Mouse (Mus musculus) Muller cell, postnatal 12 days (primary cell): ENCODE data around the gene Dzip1.

Experiments
- DNase-seq: peaks from one replicate; pipeline ENCODE4 v3.0.0-alpha.2; 2015; ENCODE audit errors: inconsistent ontology term

Dzip1 gene

DNA sequence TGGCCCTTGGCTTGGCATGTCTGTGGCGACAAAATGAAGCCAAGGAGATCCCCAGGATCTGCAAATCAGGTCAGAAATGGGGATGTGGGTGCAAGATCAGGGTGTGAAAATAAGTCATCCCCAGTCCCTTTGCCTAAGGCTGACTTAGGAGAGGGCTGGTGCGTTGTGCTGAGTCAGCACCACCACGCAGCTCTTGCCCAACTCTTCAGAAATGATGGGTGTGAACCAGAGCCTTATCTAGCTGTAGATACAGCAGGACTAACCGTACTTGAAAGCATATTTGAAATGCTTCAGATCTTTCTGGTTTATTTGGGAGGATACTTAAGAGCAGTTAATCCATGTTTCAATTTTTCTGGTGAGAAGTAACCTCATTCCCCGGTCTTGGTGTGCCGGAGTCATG is 55.5 kb downstream of the Dzip1 start:
- no peak for DNase-seq

DNA sequence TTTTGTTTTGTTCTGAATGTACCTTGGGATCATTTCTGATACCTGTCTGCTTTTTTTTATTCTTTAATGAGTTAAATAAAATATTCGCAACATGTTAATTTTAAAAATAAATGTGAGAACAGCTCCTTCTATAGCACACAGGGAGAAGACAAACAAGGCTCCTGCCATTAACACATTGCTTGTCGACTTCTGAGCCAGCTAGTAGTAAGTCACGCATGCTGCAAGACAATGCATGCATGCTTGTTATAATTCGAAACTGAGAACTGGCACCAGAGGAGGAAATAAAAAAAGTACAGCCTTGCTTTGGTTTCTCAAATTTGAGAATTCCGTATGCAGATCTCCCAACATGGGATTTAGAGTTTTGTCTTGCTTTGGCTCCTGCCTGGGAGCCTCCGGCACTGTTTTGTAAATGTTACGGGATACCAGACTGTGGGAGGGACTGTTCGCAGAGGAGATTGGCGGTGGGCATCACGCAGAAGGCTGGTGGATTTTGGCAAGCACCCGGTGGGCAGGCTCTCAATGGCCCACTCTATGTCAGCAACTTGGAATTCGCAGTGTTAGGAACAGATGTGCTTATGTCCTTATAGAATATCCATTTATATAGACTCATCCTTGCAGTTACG is 57.0 kb downstream of the Dzip1 start:
- no peak for DNase-seq

DNA sequence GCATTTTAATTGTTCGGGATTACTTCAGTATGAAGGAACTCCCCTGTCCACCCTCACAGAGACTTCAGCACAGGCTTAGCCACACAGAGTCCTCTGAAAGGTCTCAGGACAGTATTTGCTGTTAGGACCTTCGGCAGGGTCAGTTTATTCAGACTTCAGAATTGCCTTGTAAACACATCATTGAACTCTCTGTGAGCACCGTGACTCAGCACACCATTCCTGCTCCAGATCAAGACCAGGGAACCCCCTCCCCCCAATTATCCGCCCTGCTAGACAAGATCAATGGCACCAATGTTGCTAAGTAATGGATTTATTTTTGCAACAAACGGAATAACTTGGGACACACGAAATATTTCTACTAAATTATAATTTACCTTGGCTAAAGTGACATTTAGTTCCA is 57.9 kb downstream of the Dzip1 start:
- peak; percentile 83 for DNase-seq

DNA sequence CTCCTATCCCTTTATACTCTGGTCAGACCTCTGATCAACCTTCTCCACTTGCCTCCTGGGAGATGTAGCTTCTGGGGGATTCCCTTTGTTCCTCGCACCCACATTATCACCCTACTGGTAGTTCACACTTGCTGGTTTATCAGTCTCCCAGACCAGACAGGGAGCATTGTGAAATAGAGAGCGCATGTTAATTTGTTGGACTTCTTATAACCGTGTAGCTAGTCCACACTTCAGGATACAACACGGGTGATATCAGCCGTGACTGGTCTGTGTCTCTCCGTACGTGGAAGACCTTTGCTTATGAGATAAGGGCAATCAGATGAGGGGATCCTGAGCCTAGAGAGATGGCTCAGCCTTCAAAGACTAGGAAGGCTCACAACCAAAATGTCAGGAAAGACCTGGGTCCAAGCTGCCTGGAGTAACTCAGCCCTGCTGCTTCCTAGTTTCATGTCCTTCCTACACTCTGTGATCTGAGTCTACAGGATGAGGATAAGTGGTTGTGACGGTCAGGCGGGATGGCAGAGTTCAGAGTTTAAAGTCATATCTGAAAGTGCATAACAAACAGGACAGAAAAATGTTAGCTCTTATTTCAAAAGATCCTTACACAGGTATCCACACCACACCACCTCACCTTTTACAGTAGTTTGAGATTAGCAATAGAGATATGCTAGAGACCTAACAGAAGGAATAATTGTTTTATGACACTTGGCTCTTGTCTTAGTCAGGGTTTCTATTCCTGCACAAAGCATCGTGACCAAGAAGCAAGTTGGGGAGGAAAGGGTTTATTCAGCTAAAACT is 59.0 kb downstream of the Dzip1 start:
- DNase-seq = no peak

DNA sequence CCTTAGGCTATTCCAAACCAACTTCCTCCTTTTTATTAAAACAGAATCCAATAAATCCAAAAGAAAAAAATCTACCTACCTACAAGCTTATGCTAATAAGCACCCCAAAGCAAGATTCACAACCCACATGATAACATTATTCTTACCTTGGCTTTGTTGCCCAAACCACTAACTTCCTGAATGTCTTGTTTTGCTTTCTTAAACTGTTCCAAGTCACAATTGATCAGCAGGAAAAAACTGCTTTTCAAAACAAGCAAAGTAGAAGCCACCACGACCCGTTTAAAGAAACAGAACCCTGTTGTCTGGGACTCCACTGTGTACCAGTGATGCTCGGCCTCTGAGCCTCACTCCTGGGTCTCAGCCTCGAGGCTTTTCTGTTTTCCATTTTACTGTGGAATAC is 60.4 kb downstream of the Dzip1 start:
- peak; percentile 18 for DNase-seq

DNA sequence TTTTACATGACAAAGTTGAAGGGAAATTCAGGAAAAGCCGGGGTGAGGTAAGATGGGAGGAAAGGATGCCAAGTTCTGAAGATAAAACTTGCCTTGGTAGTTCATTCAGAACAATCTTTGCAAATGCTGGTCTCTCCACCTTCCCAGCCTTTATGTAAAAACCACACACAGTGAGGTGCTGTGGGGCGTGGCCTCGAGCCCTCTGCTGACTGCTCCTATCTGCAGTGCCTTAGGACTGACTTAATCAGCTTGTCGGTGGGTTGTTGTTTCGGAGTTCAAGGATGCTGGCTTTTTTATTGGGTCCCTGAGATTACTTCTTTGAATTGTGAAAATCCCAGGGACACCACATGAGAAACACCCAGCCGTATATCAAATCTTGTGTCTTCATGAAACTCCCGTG is 63.0 kb downstream of the Dzip1 start:
- DNase-seq = no peak

DNA sequence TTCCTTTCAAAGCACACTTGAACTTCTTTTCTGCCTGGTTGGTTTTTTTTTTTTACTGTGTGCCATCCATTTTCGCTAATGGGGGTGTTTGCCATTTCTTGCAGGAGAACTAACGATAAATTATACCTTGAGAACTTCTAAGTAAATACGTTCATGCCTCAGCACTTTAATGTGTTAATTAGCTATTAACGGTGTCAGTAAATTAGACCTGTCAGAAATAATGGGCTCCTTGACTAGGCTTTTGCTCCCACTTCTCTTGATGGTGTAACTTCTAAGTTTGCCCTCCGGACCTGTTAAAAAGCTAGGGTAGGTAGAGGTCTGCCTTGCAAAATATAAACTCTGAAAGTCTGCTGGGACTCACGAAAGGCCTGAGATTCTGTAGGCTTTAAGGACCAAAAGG is 66.9 kb downstream of the Dzip1 start:
- DNase-seq = no peak

DNA sequence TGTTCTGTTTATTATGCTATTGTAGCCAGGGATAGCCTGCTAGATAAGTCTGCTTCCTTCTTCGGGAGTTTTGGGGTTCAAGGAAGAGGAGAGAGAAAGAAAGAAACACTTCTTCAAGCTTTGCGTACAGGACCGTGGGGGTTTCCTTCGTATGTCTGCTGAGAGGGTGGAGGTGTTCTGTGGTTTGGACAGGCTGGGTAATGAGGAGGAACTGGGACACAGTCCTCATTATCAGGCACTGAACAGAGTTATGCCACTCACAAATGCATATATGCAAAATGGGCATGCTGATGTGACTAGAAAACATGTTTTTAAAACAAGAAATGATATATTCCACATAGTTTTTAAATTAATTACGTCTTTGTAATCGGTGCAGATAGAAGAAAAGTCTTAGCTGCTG is 68.7 kb downstream of the Dzip1 start:
- no peak for DNase-seq

DNA sequence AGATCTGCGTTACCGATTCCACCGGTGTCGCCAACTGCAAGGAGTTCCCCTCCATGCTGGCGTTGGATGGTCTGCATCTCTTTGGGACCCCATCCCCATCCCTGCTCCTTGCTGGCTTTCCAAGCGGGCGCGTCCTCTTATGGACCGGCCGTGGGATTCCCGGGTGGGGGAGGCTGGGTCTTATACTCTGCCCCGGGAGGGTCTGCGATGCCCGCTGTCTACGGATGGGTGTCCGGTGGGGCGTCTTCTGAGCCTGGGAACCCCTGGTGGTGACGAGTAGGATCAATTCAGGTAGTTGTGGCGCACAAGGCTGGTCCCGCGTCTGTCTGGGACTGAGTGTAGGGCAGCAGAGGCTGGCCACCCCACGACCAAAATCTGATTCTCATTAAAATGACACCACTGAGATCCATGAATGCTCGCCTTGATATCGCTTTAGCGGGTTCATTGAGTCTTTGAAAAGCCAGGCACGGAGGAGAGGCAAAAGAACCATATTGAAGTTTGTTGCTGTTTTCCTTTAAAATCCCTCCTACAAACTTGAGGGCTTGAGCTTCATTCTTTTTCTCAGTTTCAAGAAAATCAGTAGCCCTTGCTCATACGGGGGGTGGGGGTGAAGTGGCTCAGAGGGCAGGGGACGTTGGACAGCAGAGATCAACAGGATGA is 70.0 kb downstream of the Dzip1 start:
- DNase-seq = peak; percentile 20

DNA sequence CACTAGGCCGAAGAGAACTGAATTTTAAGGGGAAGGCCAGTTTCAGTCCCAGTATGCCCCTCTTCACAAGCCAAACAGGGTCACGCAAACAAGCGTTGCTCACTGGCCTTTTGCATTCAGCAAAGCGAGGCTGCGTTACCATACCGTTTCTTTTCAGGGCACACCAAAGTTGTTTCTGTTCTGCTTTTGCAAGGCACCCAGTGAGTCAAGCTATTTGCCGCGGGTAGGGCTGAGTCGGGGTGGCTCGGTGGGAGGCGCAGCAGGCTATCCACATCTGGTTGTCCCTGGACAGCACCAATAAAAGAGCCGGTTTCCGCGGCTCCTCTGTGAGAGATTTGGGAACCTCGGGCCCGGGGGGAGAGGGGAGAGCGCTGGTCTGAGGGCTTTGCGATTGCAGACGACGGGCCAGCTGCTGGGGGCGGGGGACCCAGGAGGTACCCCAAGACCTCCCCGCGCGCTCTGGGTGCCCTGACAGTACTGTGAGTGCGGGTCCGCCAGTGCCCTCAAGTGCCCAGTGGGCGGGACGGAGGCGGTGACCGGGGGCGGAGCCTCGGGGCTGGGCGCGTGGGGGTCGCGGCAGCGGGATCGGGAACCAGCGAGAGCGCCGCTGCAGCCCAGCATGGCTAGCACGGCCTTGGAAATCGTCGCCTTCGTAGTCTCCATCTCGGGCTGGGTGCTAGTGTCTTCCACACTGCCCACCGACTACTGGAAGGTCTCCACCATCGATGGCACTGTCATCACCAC is 70.7 kb downstream of the Dzip1 start:
- peak; percentile 46 for DNase-seq

DNA sequence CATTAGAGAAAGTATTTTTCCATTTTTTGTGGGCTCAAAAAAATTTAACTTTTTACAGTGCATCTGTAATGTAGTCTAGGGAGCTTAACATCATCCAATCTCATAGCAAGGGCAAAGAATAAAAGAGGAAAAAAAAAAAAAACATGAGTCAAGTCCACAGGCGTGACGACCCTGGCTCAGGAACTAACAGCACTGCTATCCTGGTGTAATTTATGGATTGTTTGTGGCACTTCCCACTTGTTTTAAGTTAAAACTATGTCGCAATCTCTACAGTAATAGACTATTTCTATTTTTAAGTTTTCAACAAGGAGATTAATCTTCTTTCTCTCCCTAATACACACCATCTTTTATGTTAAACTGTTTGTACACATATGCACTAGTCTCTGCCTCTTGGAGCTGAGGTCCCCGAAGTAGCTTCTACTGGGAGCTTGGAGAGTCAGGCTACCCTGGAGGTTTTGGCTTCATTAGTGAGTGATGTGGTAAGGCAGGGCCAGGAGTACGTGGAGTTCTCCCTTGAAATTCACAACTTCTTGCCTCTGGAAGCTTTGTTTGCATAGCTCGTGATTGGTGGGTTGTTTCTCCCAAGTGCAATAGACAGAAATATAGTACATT is 73.7 kb downstream of the Dzip1 start:
- DNase-seq = no peak

DNA sequence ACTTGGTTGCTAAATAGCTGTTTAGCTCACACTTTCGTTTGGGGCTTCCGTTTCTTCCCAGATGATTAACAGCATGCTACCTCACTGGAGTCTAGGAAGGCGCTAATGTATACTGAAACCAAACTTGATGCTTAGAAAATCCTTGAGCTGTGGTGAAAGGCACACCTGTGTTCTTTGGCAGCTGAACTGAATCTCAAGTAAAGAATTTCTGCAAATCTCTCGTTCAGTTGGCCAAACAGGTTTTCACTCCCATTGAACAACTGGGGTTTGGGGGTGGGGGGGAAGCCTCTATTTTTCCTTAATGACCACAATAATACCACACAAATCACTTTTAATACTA is 74.6 kb downstream of the Dzip1 start:
- DNase-seq = no peak

DNA sequence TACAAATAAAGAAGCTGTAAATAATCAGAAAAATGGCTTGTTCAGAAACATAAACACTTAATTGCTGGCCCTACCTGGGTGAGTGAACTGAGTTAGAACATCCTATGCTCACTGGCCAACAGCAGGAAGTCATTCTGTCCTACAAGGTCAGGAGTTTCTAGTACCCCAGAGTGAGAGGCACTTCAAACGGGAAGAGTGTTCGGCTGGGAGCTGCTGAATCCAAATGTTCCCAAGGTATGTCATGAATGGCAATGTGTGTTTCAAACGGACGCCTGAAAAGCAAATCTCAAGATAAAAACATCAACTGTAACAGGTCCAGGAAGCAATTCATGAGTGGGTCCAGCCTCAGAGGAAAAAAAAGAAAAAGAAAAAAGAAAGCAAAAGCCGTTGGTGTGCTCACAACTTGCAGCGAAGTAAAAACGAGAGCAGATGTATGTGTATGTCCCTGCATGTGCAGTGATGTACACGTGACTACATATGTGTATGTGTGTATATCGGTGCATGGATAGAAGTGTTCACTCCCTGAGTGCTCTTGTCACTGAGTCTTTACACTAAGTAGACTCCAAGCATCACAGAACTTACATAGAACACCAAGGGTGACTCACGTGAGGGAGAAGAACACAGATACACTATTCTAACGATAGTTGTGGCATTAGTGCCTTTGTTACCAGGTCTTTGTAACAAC is 75.1 kb downstream of the Dzip1 start:
- no peak for DNase-seq

DNA sequence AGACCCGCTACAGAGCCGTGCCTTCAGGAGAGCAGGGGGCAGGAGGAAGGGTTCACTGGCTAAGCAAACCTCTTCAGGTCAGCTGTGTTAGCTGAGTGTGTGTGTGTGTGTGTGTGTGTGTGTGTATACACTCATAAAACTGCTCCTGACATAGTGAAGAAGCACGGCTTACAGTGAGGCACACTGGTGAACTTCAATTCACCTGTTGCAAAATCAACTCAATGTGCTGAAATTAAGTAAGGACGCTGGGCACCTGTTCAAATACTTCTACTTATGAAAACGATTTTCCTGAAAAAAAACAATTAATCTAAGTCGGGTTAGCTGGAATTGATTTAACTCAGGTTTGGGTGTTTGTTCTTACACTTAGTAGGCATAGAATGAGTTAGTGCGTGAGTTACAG is 77.1 kb downstream of the Dzip1 start:
- DNase-seq = no peak

DNA sequence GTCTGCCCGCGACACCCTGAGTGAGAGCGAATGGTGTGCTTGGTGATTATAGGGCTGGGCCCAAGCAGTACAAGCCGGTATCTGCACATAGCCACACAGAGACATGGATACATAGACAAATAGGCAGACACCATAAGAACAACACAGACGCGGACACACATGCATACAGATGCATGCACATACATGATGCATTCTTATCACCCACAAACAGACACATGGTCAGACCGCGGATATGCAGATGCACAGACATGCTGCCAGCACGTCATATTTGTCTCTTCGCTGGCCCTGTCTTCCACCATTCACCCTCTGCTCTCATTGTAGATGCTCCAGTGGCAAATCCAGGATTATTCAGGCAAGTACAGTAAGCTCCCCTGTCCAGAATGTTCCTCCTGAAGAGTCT is 78.4 kb downstream of the Dzip1 start:
- DNase-seq = no peak

DNA sequence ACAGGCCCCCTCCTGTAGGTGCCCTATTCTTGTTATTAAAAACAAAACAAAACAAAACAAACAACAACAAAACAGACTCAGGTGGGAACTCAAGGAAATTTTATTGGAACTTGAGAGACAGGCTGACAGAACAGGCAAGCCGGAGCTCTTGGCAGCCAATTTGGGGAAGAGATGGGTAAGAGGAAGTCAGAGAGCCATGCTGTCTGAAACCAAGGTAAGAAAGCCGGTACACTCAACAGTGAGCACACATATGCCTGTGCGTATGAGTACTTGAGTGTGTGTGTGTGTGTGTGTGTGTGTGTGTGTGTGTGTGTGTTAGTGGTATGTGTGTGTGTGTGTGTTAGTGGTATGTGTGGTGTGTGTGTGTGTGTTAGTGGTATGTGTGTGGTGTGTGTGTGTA is 82.9 kb downstream of the Dzip1 start:
- DNase-seq = no peak

DNA sequence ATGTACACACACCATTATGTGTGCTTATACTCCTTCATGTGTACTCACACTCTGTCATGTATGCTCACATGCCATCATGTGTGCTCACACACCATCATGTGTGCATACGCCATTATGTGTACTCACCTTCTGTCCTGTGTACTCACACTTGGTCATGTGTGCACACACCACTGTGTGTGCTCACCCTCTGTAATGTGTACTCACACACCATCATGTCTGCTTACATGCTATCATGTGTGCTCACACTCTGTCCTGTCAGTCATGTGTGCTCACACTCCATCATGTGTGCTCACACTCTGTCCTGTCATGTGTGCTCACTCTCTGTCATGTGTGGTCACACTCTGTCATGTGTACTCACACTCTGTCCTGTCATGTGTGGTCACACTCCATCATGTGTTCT is 85.2 kb downstream of the Dzip1 start:
- DNase-seq = no peak

DNA sequence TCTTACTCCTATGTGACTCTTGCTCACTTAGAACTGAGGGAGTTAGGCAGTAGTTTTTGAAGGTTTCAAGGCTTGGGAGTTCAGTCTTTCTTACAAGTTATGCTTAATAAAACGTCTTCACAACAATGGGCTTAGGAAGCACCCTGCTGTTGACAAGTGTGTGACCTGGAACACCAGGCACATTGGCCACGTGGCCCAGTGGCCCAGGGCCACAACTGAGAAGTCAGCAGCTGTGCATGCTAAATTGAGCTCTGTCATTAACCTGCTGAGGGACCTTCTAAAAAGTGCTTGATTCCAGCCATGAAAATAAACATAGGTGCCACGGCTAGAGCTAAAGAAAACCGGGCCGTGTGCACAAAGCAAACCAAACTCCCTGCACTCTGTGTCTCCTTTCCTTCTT is 85.8 kb downstream of the Dzip1 start:
- DNase-seq = no peak

DNA sequence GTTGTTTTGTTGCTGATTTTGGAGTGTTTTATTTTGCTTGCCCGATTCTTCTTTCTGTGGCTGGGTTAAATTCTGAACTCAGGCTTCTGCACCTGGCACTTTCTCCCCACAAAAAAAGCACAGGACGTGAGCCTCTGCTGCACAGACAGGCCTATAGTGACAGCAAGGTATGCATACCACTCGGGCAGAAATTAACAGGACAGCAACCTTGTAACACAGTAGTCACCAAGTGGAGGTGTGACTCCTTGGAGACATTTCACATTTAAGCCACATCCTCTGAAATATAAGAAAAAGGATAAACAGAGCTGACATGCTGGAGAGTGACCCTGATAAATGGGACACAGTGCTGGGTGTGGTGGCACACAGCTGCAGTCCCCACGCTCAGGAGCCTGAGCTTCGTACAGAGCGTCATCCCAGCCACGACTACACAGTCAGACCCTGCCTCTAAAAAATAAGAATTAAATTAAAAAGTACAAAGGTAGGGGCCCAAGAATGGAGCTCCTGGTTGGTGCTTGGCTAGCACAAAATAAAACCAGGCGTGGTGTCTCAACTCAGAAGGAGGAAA is 86.6 kb downstream of the Dzip1 start:
- no peak for DNase-seq

DNA sequence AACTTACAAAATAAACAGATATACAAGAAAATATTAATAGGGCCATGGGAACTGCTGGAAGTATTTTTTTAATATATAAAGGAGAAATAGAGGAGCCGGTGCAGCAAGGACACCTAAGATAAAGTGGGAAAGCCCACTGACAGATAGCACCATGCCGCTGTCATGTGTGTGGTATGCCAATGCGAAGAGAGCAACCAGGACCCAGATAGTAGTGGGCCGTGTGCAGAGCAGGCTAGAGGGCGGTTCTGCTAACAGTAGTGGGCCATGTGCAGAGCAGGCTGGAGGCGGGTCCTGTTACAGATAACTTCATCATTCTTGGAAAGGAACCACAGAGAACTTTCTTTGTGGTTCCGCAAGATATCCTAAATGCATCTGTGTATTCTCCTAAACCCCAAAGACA is 88.5 kb downstream of the Dzip1 start:
- DNase-seq = no peak

DNA sequence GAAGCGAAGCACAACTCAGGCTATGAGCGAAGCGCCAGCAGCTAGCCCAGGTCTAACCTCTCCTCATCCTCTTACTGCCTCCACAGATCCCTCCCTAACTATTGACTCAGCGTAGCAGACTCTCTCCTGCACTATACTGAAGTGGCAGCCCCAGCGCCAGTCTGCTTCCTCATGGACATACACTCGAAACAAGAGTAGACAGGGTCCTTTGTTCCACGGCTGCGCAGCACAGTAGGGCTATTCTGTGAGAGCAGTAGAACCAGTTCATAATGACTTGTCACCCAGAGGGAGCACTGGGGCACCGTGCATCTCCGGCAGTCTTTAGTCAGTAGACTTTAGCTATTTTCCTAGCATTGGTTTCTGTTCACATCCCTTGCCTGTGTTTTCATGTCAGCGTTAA is 89.1 kb downstream of the Dzip1 start:
- DNase-seq = no peak
